ENCODE assay signal across 9 mouse cellular contexts in genomic region chr14:56098940-56099339, GRCm38 (mm10). TPM values are rescaled to one million over a fixed set of nuclear protein-coding genes. Genes with fewer than 3 reads are reported as not detected.
DNase-seq lines count a peak whose midpoint lies in the region; ATAC-seq and TF ChIP-seq lines count a peak whose summit lies in the region.
"Had no signal": no experiment of that assay in that cellular context is flagged by ENCODE, and none has a peak within 500 bp of the region (broad histone marks: within the 10 kb centered on the region; RNA-seq: fewer than 3 reads in every experiment).

No protein-coding gene starts in this region.

- no peaks in the 10 kb centered on the region for H3K4me1 ChIP-seq in embryonic facial prominence, embryonic 11.5 days (ENCODE audit: control insufficient read depth, insufficient read depth, low read length)
- no peaks in the 10 kb centered on the region for H3K4me1 ChIP-seq in embryonic facial prominence, embryonic 10.5 days
- H3K4me1 ChIP-seq in lung, embryonic 14.5 days (ENCODE audit: insufficient read depth): no peaks in the 10 kb centered on the region
- H3K4me1 ChIP-seq in lung, adult 2 months (ENCODE audit: control insufficient read depth, insufficient read depth, low read length): no peaks in the 10 kb centered on the region
- no peaks in the 10 kb centered on the region for H3K4me1 ChIP-seq in hindbrain, embryonic 13.5 days (replicated peaks)
- H3K4me1 ChIP-seq: neural tube, embryonic 13.5 days had no signal

- no peaks in the 10 kb centered on the region for H3K36me3 ChIP-seq in embryonic facial prominence, embryonic 11.5 days (replicated peaks; ENCODE audit: control insufficient read depth, insufficient read depth, low read depth, low read length)
- no peaks in the 10 kb centered on the region for H3K36me3 ChIP-seq in embryonic facial prominence, embryonic 10.5 days (replicated peaks)
- H3K36me3 ChIP-seq in lung, embryonic 14.5 days (ENCODE audit: insufficient read depth): no peaks in the 10 kb centered on the region
- no peaks in the 10 kb centered on the region for H3K36me3 ChIP-seq in splenic B cell, adult 2 months (ENCODE audit: control insufficient read depth, insufficient read depth, low read length, poor library complexity, severe bottlenecking)
- no peaks in the 10 kb centered on the region for H3K36me3 ChIP-seq in hindbrain, embryonic 13.5 days
- H3K36me3 ChIP-seq: neural tube, embryonic 13.5 days had no signal

- H3K4me3 ChIP-seq in embryonic facial prominence, embryonic 11.5 days (ENCODE audit: low read depth, low read length): no peak overlapping the region
- no peak overlapping the region for H3K4me3 ChIP-seq in embryonic facial prominence, embryonic 10.5 days
- no peak overlapping the region for H3K4me3 ChIP-seq in lung, embryonic 14.5 days (ENCODE audit: low read depth, low read length)
- H3K4me3 ChIP-seq in lung, adult 2 months (replicated peaks; ENCODE audit: extremely low read depth, low read depth, low read length): no peak overlapping the region
- no peak overlapping the region for H3K4me3 ChIP-seq in hindbrain, embryonic 13.5 days
- H3K4me3 ChIP-seq: neural tube, embryonic 13.5 days had no signal

- H3K27ac ChIP-seq in embryonic facial prominence, embryonic 11.5 days (replicated peaks; ENCODE audit: low read depth, low read length): no peak overlapping the region
- no peak overlapping the region for H3K27ac ChIP-seq in embryonic facial prominence, embryonic 10.5 days (replicated peaks)
- no peak overlapping the region for H3K27ac ChIP-seq in lung, embryonic 14.5 days (ENCODE audit: low read depth)
- H3K27ac ChIP-seq in hindbrain, embryonic 13.5 days: no peak overlapping the region
- H3K27ac ChIP-seq: neural tube, embryonic 13.5 days had no signal

- peak; percentile 61 for TF ChIP-seq CTCF in lung, embryonic 14.5 days (IDR thresholded peaks at IDR 0.05; ENCODE audit: low read depth)
- TF ChIP-seq CTCF in lung, adult 2 months (IDR thresholded peaks at IDR 0.05; ENCODE audit: insufficient read depth, low read length): no peak
- TF ChIP-seq CTCF in brain, embryonic 14.5 days (IDR thresholded peaks at IDR 0.05; ENCODE audit: borderline replicate concordance, extremely low read depth, insufficient read depth, insufficient read length): peak; percentile 37; the same call in 1 of the 2 replicates

- ATAC-seq in embryonic facial prominence, embryonic 11.5 days (replicated peaks; ENCODE audit: insufficient number of reproducible peaks, low FRiP score, low TSS enrichment, low read depth): no peak
- no peak for ATAC-seq in lung, embryonic 14.5 days (ENCODE audit: insufficient read depth)
- no peak for ATAC-seq in hindbrain, embryonic 13.5 days (ENCODE audit: low FRiP score)

- H3K9me3 ChIP-seq in embryonic facial prominence, embryonic 11.5 days (replicated peaks; ENCODE audit: control insufficient read depth, low read length): no peaks in the 10 kb centered on the region; the same call in 1 of the 2 replicates
- no peaks in the 10 kb centered on the region for H3K9me3 ChIP-seq in embryonic facial prominence, embryonic 10.5 days
- no peaks in the 10 kb centered on the region for H3K9me3 ChIP-seq in lung, embryonic 14.5 days (ENCODE audit: low read depth, low read length)
- H3K9me3 ChIP-seq in hindbrain, embryonic 13.5 days: no peaks in the 10 kb centered on the region
- H3K9me3 ChIP-seq: neural tube, embryonic 13.5 days had no signal

- TF ChIP-seq POLR2A in lung, adult 2 months (IDR thresholded peaks at IDR 0.05; ENCODE audit: borderline replicate concordance, extremely low read depth, low read depth, low read length): no peak
- no peak for TF ChIP-seq POLR2A in brain, embryonic 14.5 days (IDR thresholded peaks at IDR 0.05; ENCODE audit: borderline replicate concordance, extremely low read depth, insufficient read depth, insufficient read length, poor library complexity, severe bottlenecking)

- no peak overlapping the region for H3K9ac ChIP-seq in embryonic facial prominence, embryonic 11.5 days (replicated peaks; ENCODE audit: low read length)
- no peak overlapping the region for H3K9ac ChIP-seq in lung, embryonic 14.5 days
- H3K9ac ChIP-seq in hindbrain, embryonic 13.5 days: no peak overlapping the region
- H3K9ac ChIP-seq: neural tube, embryonic 13.5 days had no signal

- WGBS in embryonic facial prominence, embryonic 11.5 days: 72% methylated on average over 4 of the region's 4 CpGs
- 80% methylated on average over 4 of the region's 4 CpGs for WGBS in embryonic facial prominence, embryonic 10.5 days
- 72% methylated on average over 4 of the region's 4 CpGs for WGBS in lung, embryonic 14.5 days
- 80% methylated on average over 4 of the region's 4 CpGs for WGBS in lung, adult 2 months
- 81% methylated on average over 4 of the region's 4 CpGs for WGBS in hindbrain, embryonic 13.5 days

- no peak overlapping the region for H3K4me2 ChIP-seq in embryonic facial prominence, embryonic 11.5 days (ENCODE audit: low read depth, low read length)
- H3K4me2 ChIP-seq in lung, embryonic 14.5 days: no peak overlapping the region
- no peak overlapping the region for H3K4me2 ChIP-seq in hindbrain, embryonic 13.5 days
- H3K4me2 ChIP-seq: neural tube, embryonic 13.5 days had no signal

- peak; percentile 35 for DNase-seq in embryonic facial prominence, embryonic 11.5 days (ENCODE audit: low spot score)
- no peak for DNase-seq in embryonic facial prominence, embryonic 10.5 days (ENCODE audit: low spot score)
- peak; percentile 31 for DNase-seq in lung, embryonic 14.5 days
- DNase-seq in lung, adult 2 months: no peak
- DNase-seq in brain, embryonic 14.5 days (ENCODE audit: low read depth): peak; percentile 7
- peak; percentile 6 for DNase-seq in splenic B cell, adult 2 months (ENCODE audit: low read depth, low spot score)
- DNase-seq in layer of hippocampus, adult 9-10 months (ENCODE audit: low spot score): no peak

- no peaks in the 10 kb centered on the region for H3K27me3 ChIP-seq in embryonic facial prominence, embryonic 11.5 days (ENCODE audit: control insufficient read depth, insufficient read depth, low read length)
- H3K27me3 ChIP-seq in embryonic facial prominence, embryonic 10.5 days (replicated peaks; ENCODE audit: low read depth, poor library complexity, severe bottlenecking): no peaks in the 10 kb centered on the region
- H3K27me3 ChIP-seq in lung, embryonic 14.5 days (ENCODE audit: insufficient read depth, low read length): no peaks in the 10 kb centered on the region
- H3K27me3 ChIP-seq in splenic B cell, adult 2 months (ENCODE audit: control insufficient read depth, insufficient read depth, low read length, poor library complexity, severe bottlenecking): no peaks in the 10 kb centered on the region
- H3K27me3 ChIP-seq in hindbrain, embryonic 13.5 days: no peaks in the 10 kb centered on the region
- H3K27me3 ChIP-seq: neural tube, embryonic 13.5 days had no signal

RNA-seq across cellular contexts. Expression of gene Ctsg, which starts 3.4 kb away (rescaled TPM):
- polyA plus RNA-seq in embryonic facial prominence, embryonic 11.5 days (2014; fragmentation: Nextera tagmentation; extraction: Ambion mirVana): not detected in 2 replicates
- not detected in 2 replicates for polyA plus RNA-seq in embryonic facial prominence, embryonic 10.5 days (2016; fragmentation: Nextera tagmentation; extraction: Ambion mirVana)
- not detected in 2 replicates for polyA plus RNA-seq in lung, embryonic 14.5 days (2014; fragmentation: Nextera tagmentation; extraction: Ambion mirVana)
- 0.20 TPM in 1 of 2 replicates, not detected in the other for polyA plus RNA-seq in lung, adult 2 months (2012; rRNA removed)
- polyA plus RNA-seq in brain, embryonic 14.5 days (2012; rRNA removed): 0.08 and 0.25 TPM in 2 replicates
- not detected in 2 replicates for polyA plus RNA-seq in hindbrain, embryonic 13.5 days (2015; fragmentation: Nextera tagmentation; extraction: Ambion mirVana)
- polyA plus RNA-seq: neural tube, embryonic 13.5 days had no signal

RNA-seq across cellular contexts. Expression of gene Mcpt8, which starts 13.9 kb away (rescaled TPM):
- not detected in 2 replicates for polyA plus RNA-seq in embryonic facial prominence, embryonic 11.5 days (2014; fragmentation: Nextera tagmentation; extraction: Ambion mirVana)
- polyA plus RNA-seq in embryonic facial prominence, embryonic 10.5 days (2016; fragmentation: Nextera tagmentation; extraction: Ambion mirVana): not detected in 2 replicates
- 0.54 and 2.8 TPM in 2 replicates for polyA plus RNA-seq in lung, embryonic 14.5 days (2014; fragmentation: Nextera tagmentation; extraction: Ambion mirVana)
- not detected in 2 replicates for polyA plus RNA-seq in lung, adult 2 months (2012; rRNA removed)
- 0.08 TPM in 1 of 2 replicates, not detected in the other for polyA plus RNA-seq in brain, embryonic 14.5 days (2012; rRNA removed)
- not detected in 2 replicates for polyA plus RNA-seq in hindbrain, embryonic 13.5 days (2015; fragmentation: Nextera tagmentation; extraction: Ambion mirVana)
- polyA plus RNA-seq: neural tube, embryonic 13.5 days had no signal

RNA-seq across cellular contexts. Expression of gene Gzme, which starts 21.5 kb away (rescaled TPM):
- polyA plus RNA-seq in embryonic facial prominence, embryonic 11.5 days (2014; fragmentation: Nextera tagmentation; extraction: Ambion mirVana): not detected in 2 replicates
- not detected in 2 replicates for polyA plus RNA-seq in embryonic facial prominence, embryonic 10.5 days (2016; fragmentation: Nextera tagmentation; extraction: Ambion mirVana)
- not detected in 2 replicates for polyA plus RNA-seq in lung, embryonic 14.5 days (2014; fragmentation: Nextera tagmentation; extraction: Ambion mirVana)
- polyA plus RNA-seq in lung, adult 2 months (2012; rRNA removed): not detected in 2 replicates
- polyA plus RNA-seq in brain, embryonic 14.5 days (2012; rRNA removed): 0.10 TPM in 1 of 2 replicates, not detected in the other
- polyA plus RNA-seq in hindbrain, embryonic 13.5 days (2015; fragmentation: Nextera tagmentation; extraction: Ambion mirVana): not detected in 2 replicates
- polyA plus RNA-seq: neural tube, embryonic 13.5 days had no signal

RNA-seq across cellular contexts. Expression of gene Gzmd, which starts 33.5 kb away (rescaled TPM):
- polyA plus RNA-seq in embryonic facial prominence, embryonic 11.5 days (2014; fragmentation: Nextera tagmentation; extraction: Ambion mirVana): not detected in 2 replicates
- polyA plus RNA-seq in embryonic facial prominence, embryonic 10.5 days (2016; fragmentation: Nextera tagmentation; extraction: Ambion mirVana): not detected in 2 replicates
- not detected in 2 replicates for polyA plus RNA-seq in lung, embryonic 14.5 days (2014; fragmentation: Nextera tagmentation; extraction: Ambion mirVana)
- polyA plus RNA-seq in lung, adult 2 months (2012; rRNA removed): not detected in 2 replicates
- polyA plus RNA-seq in brain, embryonic 14.5 days (2012; rRNA removed): not detected in 2 replicates
- polyA plus RNA-seq in hindbrain, embryonic 13.5 days (2015; fragmentation: Nextera tagmentation; extraction: Ambion mirVana): not detected in 2 replicates
- polyA plus RNA-seq: neural tube, embryonic 13.5 days had no signal

RNA-seq across cellular contexts. Expression of gene Mcpt4, which starts 36.8 kb away (rescaled TPM):
- not detected in 2 replicates for polyA plus RNA-seq in embryonic facial prominence, embryonic 11.5 days (2014; fragmentation: Nextera tagmentation; extraction: Ambion mirVana)
- not detected in 2 replicates for polyA plus RNA-seq in embryonic facial prominence, embryonic 10.5 days (2016; fragmentation: Nextera tagmentation; extraction: Ambion mirVana)
- 0.28 TPM in 1 of 2 replicates, not detected in the other for polyA plus RNA-seq in lung, embryonic 14.5 days (2014; fragmentation: Nextera tagmentation; extraction: Ambion mirVana)
- 1.5 and 1.8 TPM in 2 replicates for polyA plus RNA-seq in lung, adult 2 months (2012; rRNA removed)
- 0.18 and 0.22 TPM in 2 replicates for polyA plus RNA-seq in brain, embryonic 14.5 days (2012; rRNA removed)
- not detected in 2 replicates for polyA plus RNA-seq in hindbrain, embryonic 13.5 days (2015; fragmentation: Nextera tagmentation; extraction: Ambion mirVana)
- polyA plus RNA-seq: neural tube, embryonic 13.5 days had no signal

Comparison
In these comparisons a context has a peak if more than half of its experiments do, and no peak if none do; other contexts are left out.
1. DNase-seq: peak in embryonic facial prominence, embryonic 11.5 days (single experiment), lung, embryonic 14.5 days (single experiment), brain, embryonic 14.5 days (single experiment) and splenic B cell, adult 2 months (single experiment); none in embryonic facial prominence, embryonic 10.5 days (single experiment), lung, adult 2 months (single experiment) and layer of hippocampus, adult 9-10 months (single experiment).